Mouse (Mus musculus) T-cell, adult 2 months (primary cell): ENCODE results near the gene Retreg1.
A peak's percentile ranks its signal among the peaks of the same experiment; 100 is the strongest.

Source experiments
- DNase-seq: peaks from one replicate; pipeline ENCODE4 v3.0.0; 2022; ENCODE audit warnings: low spot score

The Retreg1 gene

GRCm38 (mm10) chr15:25843086-25843991 lies at the start of gene Retreg1:
Gene Retreg1, plus strand, starts transcription at chr15:25843180.
- peak; percentile 93 for DNase-seq

DNA sequence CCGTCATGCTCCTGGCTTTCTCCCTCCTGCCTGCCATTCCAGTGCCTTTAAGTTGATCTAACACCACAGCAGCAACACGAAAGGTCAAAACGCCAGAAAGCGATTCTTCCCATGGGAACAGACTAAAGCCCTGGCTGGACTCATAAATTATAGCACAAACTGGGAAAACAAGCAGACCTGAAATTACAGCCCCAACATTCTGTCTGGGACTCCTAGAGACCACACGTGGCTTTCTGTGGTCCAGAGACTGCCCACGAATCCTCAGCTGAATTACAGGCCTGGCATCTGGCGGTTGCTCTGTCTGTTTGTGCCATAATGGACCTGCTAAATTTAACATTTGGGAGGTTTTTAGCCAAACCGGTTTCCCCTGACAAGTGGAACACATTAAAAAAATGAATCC lies 48.9 kb upstream of the Retreg1 start:
- no peak for DNase-seq

DNA sequence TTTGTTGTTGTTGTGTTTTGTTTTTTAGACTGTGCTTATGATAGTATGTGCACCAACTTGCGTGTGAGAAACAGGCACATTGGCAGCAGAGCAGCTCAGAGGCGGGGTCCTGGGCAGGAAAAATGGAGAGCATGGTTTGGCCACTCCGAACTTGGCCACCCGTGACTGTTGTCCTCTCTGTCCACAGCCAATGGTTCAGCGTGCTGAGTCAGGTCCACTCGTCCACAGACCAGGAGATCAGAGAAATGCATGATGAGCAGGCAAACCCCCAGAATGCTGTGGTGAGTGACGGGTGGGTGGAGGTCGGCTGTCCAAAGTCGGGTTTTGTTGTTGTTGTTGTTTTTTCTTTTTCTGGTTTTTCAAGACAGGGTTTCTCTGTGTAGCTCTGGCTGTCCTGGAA lies 47.5 kb upstream of the Retreg1 start:
- DNase-seq, result no peak

GRCm38 (mm10) chr15:25796353-25796752 lies 46.6 kb upstream of the Retreg1 start:
- DNase-seq, result peak; percentile 26

DNA sequence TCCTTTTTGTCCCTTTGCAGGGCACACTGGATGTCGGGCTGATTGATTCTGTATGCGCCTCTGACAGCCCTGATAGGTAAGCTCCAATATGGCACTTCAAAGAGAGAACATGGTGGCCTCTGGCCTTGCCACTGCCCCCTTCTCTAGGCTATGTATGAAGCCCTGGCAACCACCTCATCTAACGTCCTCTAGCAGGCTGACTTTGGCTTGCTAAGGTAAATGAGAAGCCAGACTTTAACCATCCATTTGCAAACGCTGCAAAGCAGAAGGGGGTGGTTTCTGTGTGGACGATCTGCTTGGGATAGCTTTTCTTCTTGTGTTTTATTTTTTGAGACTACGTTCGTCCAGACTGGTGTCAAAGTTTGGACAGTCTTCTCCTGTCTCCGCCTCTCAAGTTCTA lies 45.8 kb upstream of the Retreg1 start:
- no peak for DNase-seq

DNA sequence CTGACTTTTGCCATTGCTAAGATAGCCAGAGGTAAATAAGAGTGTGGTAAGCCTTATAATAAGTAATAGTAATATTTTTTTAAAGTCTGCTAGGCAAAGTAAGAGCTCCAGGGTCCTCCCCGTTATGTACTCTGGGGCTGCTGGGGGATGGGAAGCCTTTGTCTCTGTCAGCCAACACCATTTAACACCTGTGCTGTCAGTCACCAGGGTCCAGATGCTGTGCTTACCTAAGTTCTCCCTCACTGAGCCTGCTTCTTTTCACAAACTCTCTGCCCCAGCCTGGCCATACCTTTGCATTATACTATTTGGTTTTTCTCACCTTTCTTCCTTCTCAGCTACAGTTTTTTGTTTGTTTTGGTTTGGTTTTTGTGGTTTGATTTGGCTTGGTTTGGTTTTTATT lies 45.1 kb upstream of the Retreg1 start:
- DNase-seq, result no peak

DNA sequence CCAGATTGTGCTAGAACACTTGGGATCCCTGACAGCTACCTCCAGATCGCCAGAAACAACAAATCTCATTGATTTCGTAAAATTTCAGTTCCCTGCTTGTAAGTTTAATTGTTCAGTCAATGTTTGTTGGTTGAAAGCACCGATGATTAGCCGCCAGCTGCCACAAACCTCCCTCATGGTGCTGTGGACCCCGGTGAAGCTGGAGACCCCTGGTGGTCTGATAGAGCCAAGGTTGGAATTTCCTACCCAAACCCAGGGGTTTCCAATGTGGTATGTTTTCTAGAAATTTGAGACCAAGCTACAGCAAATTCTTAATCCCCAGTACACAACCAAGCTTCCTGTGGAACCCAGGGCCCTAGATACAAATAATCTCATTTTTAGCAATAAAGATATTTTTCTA lies 41.3 kb upstream of the Retreg1 start:
- no peak for DNase-seq

DNA sequence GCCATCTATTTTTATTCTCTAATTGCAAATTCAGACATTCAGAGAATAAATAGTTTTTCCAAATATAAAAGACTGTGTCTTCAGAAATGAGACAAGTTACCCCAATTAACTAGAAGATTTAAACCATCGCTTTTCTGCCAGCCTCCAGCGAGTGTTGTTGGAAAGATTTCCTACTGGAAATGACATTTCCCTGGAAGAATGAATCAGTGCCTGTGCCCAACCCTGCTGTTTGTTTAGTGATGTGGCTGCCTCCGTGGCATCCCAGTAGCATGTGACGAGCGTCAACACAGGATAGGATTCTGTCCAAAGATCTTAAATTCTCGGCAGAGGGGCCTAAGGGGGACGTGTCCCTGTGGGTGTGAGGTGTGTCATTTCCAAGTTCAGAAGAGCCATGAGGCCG lies 40.8 kb upstream of the Retreg1 start:
- DNase-seq, result no peak

DNA sequence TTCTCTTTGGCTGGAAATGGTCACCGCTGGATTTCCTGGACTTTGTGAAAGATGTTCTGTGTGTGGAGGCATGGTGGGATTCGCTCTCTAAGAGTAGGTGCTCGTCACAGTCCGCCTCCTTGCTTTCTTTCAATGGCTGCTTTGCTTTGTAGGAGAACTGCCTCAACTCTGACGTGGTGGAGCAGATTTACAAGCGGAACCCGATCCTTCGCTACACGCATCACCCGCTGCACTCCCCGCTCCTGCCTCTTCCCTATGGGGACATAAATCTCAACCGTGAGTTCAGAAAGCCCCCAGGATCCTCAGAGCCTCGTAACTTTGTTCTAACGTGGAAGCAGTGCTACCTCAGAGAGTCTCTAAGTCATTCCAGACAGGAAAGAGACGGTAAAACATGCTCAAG lies 39.9 kb upstream of the Retreg1 start:
- no peak for DNase-seq

- DNase-seq, result peak; percentile 57
Measured at GRCm38 (mm10) chr15:25805336-25806110, 37.5 kb upstream of the Retreg1 start.

- no peak for DNase-seq
Measured at GRCm38 (mm10) chr15:25806363-25806762, 36.6 kb upstream of the Retreg1 start.

DNA sequence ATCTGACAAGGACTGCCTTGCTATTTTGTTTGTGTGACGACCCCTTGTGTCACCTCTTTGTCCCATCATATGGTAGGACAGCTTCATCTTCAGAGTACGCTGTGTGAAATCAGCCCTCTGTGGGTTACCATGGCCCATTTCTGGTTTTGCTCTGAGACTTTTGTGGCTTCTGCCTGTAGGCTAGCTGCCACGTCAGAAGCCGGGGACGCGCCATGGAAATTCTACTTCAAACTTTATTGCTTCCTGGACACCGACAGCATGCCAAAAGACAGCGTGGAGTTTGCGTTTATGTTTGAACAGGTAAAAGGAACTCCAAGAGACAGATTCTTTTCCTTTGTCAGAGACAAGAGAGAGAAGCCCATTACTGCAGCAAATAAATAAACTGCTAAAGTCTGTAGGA lies 36.1 kb upstream of the Retreg1 start:
- DNase-seq, result no peak

- DNase-seq, result no peak
Measured at GRCm38 (mm10) chr15:25808677-25809460, 34.1 kb upstream of the Retreg1 start.

DNA sequence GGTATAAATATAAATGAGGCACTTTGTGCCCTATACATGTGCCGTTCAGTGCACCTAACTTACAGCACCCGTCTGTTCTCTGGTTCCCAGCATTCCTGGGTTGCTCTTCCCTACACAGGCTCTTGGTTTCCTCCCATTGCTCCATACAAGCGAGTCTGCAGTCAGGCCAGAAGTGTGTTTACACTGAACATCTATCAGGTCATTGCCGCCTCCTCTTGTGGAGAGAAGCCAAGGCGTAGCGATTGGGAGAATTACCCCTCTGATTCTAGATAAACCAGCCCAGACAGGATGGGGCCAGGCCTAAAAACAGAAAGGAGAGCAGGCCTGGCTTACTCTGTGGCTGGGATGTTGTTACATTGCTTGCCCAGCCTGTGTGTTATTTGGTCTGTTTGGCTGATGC lies 33.3 kb upstream of the Retreg1 start:
- DNase-seq, result no peak

DNA sequence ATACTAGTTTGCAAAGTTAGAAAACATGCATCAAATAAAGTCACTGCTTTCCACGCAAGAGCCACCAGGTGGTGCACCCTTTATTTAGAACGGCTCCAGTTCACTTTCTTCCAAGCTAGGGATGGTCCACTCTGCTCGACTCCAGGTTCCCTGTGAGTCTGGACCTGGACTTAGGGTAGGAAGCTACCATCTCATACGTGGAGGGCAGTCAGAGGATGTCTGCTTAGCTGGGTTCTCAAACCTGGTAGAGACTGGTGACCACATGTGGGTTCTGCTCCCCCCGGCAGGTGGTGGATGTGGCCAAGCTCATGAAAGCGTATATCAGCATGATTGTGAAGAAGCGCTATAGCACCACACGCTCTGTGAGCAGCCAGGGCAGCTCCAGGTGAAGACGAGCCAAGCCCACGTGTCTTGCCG lies 31.1 kb upstream of the Retreg1 start:
- DNase-seq, result peak; percentile 54

DNA sequence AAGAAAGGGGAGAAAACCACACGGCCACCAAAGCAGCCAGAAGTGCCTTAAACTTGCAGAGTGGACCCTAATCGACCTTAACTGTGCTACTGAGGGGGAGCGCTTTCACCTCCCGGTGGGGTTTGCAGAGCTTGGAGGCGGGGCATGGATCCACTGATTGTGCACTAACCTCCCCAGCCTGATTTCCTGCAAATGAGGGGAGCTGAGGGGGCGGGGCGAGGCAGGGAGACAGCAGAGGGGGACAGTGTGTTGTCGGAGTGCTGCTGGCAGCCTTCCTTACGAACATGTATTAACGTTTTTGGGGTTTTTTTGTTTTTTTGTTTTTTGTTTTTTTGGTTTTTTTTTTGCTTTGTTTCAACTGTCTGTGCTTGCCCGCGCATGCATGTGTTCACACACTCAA lies 30.5 kb upstream of the Retreg1 start:
- DNase-seq, result peak; percentile 27

DNA sequence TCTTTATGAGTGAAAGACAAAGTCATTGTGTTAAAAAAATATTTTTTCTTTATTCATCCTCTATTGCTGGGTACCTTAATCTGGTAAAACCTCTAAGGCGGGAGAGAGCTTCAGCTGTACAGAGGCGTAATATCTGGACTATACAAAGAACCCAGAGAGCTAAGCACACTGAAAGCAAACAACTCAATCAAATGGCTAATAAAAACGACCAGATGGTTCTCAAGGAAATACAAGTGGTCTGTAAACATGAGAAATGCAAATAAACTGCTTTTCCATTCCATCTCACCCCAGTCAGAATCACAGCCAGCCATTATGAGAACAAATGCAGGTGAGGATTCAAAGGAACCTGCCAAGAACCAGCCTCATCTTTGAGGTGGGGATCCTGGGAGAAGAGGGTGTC lies 28.4 kb upstream of the Retreg1 start:
- no peak for DNase-seq

DNA sequence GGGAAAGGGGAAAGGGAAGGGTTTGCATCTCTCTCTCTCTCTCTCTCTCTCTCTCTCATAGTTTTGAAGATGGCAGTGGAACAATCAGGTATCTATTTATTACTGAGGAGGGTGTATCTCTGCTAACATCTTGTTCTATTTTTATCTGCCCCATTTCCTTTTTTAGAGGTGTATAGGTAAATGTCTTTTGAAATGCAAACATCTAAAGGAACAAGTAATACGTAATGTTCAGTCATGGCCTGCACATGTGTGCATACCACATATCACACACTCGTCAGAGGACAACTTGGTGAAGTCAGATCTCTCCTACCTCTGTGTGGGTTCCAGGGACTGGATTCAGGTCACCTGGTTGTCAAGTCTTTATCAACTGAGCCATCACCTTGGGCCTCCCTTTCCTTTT lies 25.8 kb upstream of the Retreg1 start:
- DNase-seq, result no peak

- no peak for DNase-seq
Measured at GRCm38 (mm10) chr15:25821981-25822380, 21.0 kb upstream of the Retreg1 start.

DNA sequence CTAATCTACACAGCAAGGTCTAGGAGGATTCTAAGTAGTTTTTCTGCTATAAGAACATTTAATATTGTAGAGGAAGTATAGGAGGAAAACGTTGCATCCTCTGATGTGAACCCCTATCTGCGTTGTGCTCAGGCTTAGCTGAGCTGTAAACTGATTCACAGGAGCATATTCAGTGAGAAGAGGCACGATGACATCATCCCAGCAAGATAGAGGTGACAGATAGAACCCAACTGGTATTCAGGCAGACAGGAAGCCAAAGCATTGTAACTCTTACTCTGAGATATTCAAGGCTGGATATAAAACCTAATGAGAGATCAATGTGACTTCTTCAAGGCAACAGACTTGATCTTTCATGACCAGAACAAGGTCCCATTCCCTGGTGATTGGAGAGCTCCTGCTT lies 20.3 kb upstream of the Retreg1 start:
- no peak for DNase-seq

GRCm38 (mm10) chr15:25826531-25826961 lies 16.4 kb upstream of the Retreg1 start:
- DNase-seq, result no peak

DNA sequence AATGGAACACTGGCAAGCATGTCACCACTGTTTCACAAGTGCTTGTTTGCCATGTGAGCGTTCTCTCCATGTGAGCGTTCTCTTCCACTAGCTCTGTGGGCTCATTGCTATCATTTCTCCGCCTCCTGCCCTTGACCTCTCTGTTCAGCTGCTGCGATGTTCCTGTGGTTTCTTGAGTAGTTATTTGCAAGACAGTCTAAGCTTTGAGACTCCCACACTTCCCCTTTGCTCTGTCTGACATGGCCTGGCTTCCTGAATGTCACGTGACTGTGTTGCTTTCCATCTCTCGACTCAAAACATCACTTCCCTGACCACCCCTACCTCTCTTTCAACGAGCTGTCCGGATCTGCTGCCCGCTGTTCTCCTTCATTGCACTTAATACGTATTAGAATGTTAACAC lies 14.5 kb upstream of the Retreg1 start:
- DNase-seq, result peak; percentile 39
